Mouse (Mus musculus): ENCODE measurements around the gene Baiap2l2.

The Baiap2l2 gene

DNA sequence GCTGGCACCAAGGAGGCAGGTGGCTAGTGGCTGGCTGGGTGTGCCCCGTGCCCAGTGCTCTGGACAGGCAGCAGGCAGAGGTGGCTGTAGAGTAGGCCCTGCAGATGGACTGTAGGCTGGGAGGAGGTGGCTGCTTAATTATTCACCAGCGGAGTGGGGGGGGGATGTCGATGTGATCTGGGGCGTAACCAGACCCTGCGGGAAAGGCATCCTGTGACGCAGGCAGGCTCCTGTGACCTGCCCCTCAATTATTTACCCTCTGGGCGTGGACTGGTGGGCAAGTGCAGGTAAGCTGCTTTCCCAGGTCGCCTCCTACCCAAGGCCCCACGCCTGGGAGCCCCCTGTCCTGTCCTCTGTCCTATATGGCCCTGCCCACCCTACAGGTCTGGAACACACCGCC, at the start of gene Baiap2l2:
TSS of gene Baiap2l2 (minus strand) at position 139 of the 400 bp plus-strand sequence.
- DNase-seq, result peak; percentile 83

DNA sequence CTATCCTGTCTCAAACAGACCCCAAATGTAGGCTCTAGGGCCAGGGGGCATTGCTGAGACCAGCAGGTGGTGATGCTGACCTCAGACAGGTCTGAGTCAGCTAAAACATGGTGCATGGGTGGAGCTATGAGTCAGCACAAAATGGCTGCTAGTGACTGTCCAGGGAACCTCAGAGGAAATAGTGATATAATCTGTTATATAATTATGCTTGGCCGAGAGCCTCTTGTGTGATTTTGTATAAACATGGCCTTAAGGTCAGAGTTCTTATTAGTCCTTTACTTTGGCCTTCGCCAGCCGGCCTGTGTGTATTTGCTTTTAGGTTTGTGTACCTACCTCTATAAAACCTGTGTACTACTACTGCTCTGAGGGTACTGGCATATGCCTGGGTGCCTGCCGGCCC, 48.1 kb upstream of the Baiap2l2 start:
- no peak for DNase-seq

DNA sequence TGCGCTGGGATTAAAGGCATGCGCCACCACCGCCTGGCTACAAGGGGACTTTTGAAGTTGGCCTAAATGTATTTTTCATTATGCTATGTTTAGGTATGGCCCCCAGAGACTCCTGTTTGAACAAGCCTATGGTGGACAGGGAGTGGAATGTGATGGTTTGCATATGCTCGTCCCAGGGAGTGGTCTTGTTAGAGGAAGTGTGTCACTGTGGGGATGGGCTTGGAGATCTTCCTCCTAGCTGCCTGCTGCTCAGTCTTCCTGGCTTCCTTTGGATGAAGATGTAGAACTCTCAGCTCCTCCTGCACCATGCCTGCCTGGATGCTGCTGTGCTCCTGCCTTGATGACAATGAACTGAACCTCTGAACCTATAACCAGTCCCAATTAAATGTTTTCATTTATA, 45.2 kb upstream of the Baiap2l2 start:
- no peak for DNase-seq

DNA sequence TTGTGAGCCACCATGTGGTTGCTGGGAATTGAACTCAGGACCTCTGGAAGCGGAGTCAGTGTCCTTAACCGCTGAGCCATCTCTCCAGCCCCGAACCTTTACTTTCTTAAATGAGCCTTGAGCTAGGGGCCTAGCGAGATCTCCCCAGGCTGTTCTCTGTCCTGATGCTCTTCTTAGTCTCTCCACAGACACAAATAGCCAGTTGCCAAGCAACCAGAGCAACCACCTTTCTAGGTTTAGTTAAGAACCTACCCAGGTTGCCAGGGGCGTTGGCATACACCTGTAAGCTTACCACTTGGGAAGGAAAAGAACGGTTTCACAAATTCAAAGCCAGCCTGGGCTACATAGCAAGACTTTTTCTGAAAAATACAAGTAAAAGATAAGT, 44.6 kb upstream of the Baiap2l2 start:
- no peak for DNase-seq

DNA sequence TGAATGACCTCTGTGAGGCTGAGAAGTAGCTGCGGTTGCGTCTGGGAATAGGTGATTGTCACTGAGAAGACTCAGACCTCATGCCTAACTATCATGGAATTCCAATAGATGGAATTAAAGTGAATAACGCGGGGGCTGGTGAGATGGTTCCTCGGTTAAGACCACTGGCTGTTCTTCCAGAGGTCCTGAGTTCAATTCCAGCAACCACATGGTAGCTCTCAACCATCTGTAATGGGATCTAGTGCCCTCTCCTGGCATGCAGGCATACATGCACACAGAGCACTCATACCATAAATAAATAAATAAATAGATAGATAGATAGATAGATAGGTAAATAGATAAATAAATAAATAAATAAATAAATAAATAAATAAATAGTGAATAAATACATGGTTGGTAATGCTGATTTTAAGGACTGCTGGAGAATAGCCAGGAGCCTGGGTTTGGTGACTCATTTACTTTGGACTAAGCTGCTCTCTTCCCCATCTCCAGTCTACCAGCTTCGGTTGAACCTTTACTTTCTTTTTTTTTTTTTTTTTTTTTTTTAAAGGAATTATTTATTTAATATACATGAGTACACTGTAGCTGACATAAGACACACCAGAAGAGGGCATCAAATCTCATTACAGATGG, 44.1 kb upstream of the Baiap2l2 start:
- no peak for DNase-seq

DNA sequence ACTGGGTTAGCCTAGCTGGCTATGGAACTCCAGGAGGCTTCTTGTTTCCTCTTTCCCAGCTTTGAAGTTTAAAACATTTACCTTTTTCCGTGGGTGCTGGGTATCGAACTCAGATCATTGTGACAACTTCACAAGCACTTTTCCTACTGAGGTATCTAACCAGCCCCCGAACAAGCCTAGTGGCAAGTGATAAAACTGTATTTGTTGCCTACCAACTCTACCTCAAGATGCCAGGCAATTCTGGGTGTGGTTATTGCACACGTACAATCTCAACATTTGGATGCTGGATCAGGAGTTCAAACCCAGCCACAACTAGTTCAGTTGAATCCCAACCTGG, 43.6 kb upstream of the Baiap2l2 start:
- DNase-seq, result no peak

DNA sequence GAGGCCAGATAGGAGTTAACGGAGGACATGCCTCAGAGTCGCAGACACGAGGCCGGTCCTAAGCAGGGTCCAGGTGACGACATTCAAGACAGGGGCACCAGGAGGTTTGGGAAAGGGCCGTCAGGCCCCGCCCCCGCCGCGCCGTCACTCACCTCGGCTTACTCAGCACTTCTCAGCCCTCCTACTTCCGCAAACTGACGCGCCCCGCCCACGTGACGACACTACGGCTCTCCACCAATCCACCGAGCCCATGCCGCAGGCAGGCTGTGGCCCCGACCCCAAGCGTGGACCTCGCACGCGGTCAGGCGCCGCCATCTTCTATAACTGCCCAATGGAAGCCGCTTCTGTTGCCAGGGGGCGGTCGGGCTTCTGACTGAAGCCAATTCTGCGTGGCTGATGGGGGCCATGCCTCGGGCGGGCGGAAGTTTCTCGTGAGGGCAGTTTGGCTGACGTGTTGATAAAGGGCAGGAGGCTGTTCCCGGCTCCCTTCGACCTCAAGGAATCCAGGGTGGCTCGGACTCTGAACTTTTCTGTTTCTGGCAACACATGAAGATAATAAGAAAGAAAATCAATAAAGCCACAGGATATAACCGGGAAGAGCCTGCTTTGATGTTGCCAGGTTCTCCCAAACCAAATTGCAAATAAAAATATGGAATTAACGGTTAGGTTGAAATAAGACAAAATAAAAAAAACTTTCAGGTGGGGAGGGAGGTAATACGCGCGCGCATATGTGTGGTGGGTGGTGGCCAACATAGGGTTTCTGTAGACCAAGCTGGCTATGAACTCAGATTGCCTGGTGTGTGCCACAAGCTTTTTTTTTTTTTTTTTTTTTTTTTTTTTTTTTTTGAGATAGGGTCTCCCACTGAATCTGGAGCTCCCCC, 43.0 kb upstream of the Baiap2l2 start, which contains the start of gene Pla2g6:
TSS of gene Pla2g6 (minus strand) at position 333 of the 881 bp plus-strand sequence.
- peak; percentile 100 for DNase-seq

DNA sequence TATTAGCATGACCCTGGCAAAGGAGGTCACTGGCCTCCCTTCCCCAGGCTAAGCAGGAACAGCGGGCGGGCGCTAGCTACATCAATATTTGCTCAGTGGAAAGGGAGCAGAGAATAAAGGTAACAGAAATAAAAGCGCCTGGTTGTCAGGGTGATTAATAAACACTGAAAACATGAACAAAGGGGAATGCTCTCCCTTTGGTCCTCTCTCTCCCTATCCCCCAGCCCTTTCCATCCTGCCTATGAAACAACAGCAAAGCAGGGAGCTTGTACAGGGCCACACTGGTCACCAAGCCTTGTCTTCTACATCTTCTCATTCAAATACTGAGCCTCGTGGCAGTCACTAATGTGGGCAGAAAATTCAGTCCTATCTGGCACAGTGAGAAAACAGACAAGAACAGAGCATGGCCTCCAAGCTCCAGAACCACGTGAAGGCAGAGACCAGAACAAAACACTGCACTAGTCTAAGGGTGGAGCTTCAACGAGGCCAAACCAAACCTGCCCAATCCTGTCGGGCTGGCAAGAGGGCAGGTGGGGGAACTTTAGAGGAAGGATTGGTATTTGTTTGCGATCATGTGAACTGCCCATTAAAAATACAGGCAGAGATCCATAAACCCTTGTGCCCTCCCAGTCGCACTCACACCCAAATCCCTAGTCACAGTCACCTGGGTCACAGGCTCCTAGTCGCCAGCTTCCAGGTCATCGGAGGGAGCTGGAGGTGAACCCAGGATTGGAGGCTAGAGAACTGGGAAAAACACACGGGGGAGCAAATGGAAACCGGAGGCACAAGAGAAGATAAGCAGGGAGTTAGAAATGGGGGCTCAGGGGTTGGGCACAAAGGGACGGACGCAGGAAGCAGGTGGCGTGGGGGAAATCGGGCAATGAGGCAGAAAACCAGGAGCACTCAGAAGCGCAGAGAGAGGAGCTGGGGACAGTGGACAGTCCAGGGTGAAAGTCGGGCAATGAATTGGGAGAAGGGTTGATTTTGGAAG, 41.9 kb upstream of the Baiap2l2 start:
- DNase-seq, result peak; percentile 61

DNA sequence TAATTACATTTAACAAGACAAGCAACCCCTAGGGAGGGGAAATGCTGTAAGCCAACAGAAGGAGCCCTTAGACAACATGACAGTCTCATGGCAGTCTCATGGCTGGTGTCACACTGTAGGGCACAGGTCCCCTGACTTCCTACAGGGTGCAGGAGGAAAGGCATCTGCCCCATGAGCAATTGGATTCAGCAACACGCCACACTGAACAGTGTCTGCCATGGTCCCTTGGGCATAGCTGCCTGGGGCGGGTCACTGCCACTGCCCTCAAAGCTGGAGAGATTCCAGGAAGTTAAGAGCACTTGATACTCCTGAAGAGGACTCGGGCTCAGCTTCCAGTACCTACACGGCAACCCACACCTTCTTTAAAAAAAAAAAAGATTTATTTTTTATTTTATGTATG, 40.9 kb upstream of the Baiap2l2 start:
- no peak for DNase-seq

DNA sequence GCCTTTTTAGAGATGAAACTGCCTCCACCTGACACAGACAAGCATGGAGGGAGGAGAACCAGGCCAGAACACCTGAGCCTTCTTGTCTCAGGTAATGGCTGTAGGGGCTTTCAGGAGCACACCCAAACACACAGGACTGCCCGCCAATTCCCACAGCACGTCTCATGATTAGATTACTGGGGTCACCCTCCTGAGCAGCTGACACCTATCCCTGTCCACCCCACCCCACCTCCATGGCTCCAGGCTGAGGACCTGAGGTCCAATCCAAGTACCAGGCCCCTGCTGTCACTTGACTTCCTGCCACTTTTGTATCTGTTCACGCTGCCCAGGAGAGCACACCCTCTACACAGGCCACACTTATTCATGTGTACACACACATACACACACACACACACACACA, 40.4 kb upstream of the Baiap2l2 start:
- DNase-seq, result no peak

DNA sequence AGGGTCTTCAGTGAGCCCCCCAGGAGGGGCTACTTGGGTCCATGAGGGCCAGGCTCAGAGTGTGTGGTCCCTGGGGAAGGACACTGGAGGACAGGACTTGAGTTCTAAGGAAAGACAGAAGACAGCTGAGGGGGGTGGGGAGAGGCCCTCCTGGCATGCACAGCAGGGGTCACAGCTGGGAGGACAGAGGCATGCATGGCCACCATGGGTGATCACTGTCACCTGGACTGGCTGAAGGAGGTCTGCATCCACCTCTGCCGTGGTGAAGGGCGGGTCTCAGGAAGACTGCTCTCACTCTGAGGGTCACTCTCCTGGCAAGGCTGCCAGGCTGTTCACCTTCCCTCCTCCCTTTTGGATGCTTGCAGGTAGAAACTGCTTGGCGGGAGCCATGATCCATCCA, 39.0 kb upstream of the Baiap2l2 start:
- no peak for DNase-seq

DNA sequence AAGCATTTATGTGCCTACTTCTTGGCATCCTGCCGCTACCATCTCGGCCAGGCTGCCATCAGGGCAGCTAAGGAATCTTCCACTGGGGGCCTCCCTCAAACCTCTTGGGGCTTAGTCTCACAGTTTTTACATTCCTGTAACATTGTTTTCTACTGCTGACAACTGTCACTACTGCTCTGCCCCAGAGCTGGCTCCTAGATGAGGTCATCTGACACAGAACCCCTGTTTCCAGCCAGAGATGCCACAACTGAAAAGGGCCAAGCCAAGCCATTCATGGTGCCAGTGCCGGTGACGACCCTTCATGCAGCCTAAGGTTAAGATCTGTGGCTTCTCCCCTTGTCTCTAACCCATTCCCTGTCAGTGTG, 38.4 kb upstream of the Baiap2l2 start:
- no peak for DNase-seq

DNA sequence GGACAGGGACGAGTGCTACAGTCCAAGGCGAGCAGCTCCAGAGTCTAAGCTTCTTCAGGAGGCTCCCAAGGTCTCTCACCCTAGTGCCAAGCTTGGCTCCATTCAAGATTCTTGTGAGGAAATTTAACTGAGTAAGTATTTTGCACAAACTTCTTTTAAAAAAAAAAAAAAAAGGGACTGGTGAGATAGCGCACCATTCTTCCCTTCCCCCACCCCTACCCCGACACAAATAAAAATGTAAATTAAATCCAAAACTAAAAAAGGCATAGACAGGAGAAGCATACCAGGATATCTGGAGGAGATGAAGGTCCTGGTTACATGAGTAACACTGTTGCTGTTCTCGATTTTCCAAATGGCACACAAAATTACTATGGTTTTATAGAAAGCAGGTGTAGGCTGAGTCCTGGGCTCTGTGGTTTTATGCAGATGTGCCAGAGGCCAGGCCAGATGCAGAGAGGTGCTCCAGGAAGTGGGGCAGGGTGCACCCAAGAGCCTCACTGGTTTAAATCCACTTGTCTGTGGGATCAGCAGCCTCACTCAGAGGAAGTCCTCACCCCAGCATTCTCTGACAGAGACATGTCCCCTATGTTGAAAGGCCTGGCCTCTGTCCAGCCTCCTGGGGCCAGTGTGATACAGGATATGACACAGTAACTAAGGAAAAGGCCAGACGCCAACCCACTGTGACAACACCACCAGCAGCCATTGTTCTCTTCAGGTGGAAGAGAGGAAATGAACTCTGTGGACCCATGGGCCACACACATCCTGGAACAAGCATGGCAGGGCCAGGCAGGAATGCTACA, 37.9 kb upstream of the Baiap2l2 start:
- DNase-seq, result peak; percentile 91

DNA sequence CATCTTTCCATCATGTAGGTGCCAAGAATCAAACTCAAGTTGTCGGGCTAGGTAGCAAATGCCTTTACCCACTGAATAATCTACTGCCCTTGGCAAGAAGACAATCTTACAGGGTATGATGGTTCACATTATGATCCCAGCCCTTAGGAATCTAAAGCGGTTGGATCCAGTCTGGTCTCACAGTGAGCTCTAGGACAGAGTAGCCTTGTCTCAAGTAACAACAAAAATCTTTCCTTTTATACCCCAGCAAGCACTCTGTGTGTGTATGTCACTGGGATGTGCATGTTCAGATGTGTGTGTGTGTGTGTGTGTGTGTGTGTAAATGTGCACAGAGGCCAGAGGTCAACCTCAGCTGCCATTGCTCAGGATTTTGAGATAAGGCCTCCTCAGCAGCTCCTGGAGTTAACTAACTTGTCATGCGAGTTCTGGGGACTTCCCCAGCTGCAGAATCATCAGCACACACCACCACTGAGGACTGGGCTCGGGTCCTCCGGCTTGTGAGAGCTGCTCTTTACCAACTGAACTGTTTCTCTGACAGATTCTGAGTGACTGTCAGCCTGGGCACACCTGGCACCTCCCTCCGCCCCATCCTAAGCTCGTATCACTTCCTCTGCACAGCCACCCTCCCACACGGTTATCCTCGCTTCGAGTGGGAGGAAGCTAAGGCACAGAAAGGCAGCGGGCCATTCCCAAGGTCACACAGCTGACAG, 37.1 kb upstream of the Baiap2l2 start:
- DNase-seq, result no peak

DNA sequence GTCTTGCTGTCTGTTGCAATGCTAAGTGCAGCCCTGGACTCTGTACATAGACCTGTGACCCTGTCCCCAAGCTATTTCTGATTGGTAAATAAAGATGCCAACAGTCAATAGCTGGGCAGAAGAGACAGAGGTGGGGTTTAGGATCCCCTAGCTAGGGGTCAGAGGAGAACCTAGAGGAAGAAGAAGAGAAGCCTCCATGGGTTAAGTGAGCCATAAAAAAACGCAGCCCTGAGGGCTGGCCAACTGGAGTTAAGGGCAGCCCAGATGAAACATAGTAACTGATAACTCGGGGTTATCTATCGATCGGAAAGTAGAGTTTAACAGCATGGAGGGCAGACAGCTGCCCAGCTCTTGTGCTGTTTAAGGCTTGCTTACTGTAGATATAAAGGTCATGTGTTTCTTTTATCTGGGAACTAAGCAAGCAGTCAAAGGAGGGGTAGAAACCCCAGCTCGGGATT, 36.4 kb upstream of the Baiap2l2 start:
- no peak for DNase-seq

DNA sequence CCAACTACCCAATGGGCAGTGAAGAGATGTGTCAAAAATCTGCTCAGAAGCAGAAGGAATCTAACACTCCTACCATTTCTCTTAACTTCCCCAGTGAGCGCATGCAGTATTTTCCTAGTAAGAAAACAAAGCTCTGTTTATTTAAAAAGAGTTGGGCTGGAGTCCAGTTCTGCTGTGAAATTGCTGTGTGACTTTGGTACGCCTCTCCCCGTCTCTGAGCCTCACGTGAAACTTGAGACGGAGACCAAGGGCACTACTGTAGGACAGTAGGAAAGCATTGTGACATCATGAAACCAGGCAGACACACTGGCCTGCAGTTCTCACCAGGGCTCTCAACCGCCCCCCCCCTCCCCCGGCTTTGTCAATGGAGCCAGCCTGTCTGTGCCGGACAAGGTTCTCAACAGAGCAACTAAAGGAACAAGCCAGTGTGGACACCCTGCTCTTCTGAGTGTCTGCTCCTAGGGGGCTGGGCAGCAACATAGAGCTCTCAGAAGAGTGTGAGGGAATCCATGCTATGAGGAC, 28.6 kb upstream of the Baiap2l2 start:
- DNase-seq, result no peak

DNA sequence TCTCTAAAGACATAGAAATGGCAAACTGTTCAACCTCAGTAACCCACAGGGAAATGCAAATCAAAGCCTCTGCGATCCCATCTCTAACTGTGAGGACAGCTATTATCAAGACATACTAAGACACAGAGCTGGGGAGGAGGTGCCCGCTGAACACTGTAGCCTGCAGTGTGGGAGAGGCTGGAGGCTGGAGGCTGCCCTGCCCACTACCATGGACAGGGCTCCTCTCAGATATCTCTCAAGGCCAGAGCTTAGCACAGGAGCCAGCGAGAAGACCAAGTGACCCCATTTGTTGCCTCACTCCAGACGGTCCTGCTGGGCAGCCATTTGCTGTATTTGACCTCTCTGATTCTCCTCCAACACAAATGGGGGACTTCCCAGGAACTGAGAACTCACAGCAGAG, 22.5 kb upstream of the Baiap2l2 start:
- DNase-seq, result no peak

DNA sequence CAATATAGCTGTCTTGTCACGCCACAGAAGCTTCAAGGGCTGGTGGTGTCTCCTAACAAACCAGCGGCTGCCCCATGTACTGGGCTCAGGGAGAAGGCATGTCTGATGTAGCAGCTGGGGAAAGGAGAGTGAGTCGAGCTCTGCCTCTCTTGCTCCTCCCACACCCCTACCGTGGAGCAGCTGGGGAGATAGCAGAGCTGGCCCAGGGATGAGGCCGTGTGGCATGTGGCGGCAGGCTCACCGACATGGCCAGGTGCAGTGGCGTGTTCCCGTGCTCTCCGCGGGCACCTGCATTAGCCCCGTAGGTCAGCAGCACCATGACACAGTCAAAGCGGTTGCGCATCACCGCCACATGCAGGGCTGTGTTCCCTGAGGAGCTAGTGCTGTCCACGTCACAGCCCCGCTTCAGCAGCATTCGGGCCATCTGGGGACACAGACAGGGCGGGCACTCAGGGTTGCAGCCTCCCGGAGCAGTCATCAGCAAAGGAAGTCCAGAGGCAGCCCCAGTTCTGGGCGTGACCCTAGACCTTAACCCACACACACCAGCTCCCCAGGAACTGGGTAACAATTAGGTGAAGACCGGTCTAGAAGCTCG, 20.8 kb upstream of the Baiap2l2 start:
- no peak for DNase-seq

DNA sequence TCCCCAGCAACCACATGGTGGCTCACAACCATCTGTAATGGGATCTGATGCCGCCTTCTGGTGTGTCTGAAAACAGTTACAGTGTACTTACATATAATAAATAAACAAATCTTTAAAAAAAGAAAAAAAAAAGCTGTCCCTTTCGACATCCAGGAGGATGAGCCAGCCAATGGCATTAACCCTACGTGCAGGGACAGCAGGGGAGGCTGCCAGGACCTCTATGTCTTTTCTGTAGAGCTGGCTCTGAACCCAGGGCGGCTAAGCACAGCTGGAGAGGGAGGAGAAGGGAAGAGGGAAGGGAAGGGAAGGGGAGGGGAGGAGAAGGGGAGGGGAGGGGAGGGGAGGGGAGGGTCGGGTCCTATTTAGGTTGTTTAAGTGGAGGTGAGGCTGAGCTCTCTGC, 19.5 kb upstream of the Baiap2l2 start:
- no peak for DNase-seq

DNA sequence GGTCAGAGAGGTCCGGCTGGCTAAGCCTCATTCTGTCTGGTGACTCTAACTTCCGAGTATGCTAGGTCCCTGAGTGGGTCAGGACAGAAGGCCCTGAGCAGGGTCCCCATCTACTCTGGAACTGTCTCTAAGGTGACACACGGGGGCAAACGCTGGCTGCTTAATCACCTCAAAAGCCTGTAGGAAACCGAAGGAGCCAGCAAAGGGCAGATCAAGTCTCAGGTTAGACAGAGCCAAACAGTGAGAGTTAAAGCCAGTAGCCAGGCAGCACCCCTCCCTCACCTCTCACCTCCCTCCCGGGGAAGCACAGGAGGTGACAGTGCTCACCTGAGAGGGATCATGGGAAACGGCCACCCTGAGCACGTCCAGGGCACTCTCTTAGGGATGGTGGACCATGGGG, 18.4 kb upstream of the Baiap2l2 start:
- peak; percentile 48 for DNase-seq

DNA sequence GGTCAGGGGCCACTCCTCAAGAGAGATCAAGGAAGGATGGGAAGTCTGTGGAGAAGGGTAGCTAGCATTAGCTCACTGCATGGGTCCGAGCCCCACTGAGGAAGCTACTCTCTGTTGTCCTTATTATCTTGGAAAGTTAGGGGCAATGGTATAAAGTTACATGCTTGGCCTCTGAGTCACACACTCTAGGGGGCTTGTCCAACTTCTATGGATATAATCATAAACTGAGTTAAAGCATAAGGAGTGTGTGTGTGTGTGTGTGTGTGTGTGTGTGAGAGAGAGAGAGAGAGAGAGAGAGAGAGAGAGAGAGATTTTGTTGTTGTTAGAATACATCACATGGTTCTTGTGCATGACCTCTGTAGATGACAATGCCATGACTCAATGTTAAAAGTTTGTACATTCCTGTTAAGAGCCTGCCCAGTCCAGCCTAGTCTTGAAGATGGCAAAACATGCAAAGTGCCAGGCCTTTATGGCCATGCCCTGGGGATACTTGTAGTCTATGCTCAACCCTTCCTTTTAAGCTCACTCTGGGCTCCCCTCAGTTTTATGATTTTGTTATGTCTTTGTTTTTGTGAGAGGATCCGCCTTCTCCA, 14.3 kb upstream of the Baiap2l2 start:
- no peak for DNase-seq
